Mouse (Mus musculus): ENCODE measurements around the gene Spock1.

DNA sequence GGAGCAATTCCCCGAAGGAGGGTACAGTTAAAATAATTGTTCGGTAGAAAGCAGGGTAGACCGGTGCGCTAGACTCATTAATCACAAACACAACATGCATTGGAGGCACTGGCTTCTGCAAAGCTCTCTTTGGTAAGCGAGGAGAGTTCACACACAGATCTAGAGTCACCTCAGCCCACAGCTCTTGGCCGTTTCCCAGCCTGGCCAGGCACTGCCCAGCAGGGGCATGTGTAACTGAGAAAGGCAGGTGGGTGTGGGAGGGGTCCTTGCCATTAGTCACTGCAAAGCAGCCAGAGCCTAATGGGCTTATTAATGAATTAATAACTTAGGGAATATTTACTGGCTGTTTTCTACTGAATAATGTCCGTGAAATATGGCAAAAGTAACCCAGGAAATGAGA is 172.1 kb downstream of the Spock1 start:
- TF ChIP-seq GATA1 (IDR thresholded peaks at IDR 0.05; ENCODE audit: borderline replicate concordance, low read length) (no peak), FLI1 (IDR thresholded peaks at IDR 0.05; ENCODE audit: low read length) (no peak)

Data from megakaryocyte, embryonic 14.5 days (primary cell).